Mouse (Mus musculus) midbrain, postnatal 0 days (tissue): Measurements from ENCODE around the gene Mal. TPM values are rescaled to one million over a fixed set of nuclear protein-coding genes. Genes with fewer than 3 reads are reported as not detected.

Experiments
- ATAC-seq: fragments of 200-750 bp; cut with Nextera tagmentation; 2 replicates; pipeline ENCODE4 v1.8.0; 2017; ENCODE audit warnings: moderate number of reproducible peaks, mild to moderate bottlenecking, moderate TSS enrichment, moderate library complexity; ENCODE audit not compliant: low FRiP score
- DNase-seq: peaks from one replicate; pipeline ENCODE4 v3.0.0-alpha.2; 2015; ENCODE audit warnings: low spot score
- H3K27ac ChIP-seq: fragments of 300-500 bp; sonication (generic); 2 replicates; pipeline ENCODE4 v1.5.1; 2014; ENCODE audit warnings: low read depth, mild to moderate bottlenecking, low read length, mixed read lengths
- H3K27me3 ChIP-seq: fragments of 300-500 bp; sonication (generic); 2 replicates; pipeline ENCODE4 v1.6.1; 2014; ENCODE audit warnings: low read length, control low read depth, mixed read lengths; ENCODE audit not compliant: insufficient read depth
- H3K36me3 ChIP-seq: fragments of 300-500 bp; sonication (generic); 2 replicates; pipeline ENCODE4 v1.6.1; 2014; ENCODE audit warnings: low read length, control low read depth, mixed read lengths; ENCODE audit not compliant: insufficient read depth
- H3K4me1 ChIP-seq: fragments of 300-500 bp; sonication (generic); 2 replicates; pipeline ENCODE4 v1.6.1; 2014; ENCODE audit warnings: mild to moderate bottlenecking, control low read depth, antibody characterized with exemption, low read length, mixed read lengths; ENCODE audit not compliant: insufficient read depth
- H3K4me2 ChIP-seq: fragments of 300-500 bp; sonication (generic); 2 replicates; pipeline ENCODE4 v1.6.1; 2014; ENCODE audit warnings: low read depth, mild to moderate bottlenecking, low read length, mixed read lengths; ENCODE audit not compliant: poor library complexity, severe bottlenecking
- H3K4me3 ChIP-seq: fragments of 300-500 bp; sonication (generic); 2 replicates; pipeline ENCODE4 v1.5.1; 2014; ENCODE audit warnings: low read depth, mild to moderate bottlenecking, low read length, moderate library complexity
- H3K9ac ChIP-seq: fragments of 300-500 bp; sonication (generic); replicated peaks from 2 replicates; pipeline ENCODE4 v1.6.1; 2014; ENCODE audit warnings: mild to moderate bottlenecking, low read length, moderate library complexity, mixed read lengths; ENCODE audit not compliant: poor library complexity, severe bottlenecking
- H3K9me3 ChIP-seq: fragments of 300-500 bp; sonication (generic); 2 replicates; pipeline ENCODE4 v1.6.1; 2016; ENCODE audit warnings: low read length, control low read depth
- CTCF ChIP-seq: IDR thresholded peaks from 2 replicates; pipeline ENCODE4 v1.5.1; 2016; ENCODE audit warnings: antibody characterized with exemption, mild to moderate bottlenecking
- WGBS: fragments of 180-500 bp; shearing (Covaris S2); extraction: QIAGEN DNeasy Blood & Tissue Kit; methylation state at CpG from one replicate; pipeline ENCODE4 v1.1.7; 2014; 5-methylcytosine and 5-hydroxymethylcytosine counted together
- polyA plus RNA-seq: library from polyadenylated mRNA; unstranded; fragments of >200 nt; fragmentation: Nextera tagmentation; extraction: Ambion mirVana; gene quantifications from 2 replicates; pipeline ENCODE4 v1.2.1, GENCODE M21; 2015
- total RNA-seq: library from RNA; depleted of rRNA; stranded (reverse); fragments of >200 nt; gene quantifications from 2 replicates; pipeline ENCODE4 v1.2.3, GENCODE M21; 2014; rRNA removed

The Mal gene
- total RNA-seq (2.6 and 4.3 TPM in 2 replicates), polyA plus RNA-seq (2.1 and 3.3 TPM in 2 replicates)

DNA sequence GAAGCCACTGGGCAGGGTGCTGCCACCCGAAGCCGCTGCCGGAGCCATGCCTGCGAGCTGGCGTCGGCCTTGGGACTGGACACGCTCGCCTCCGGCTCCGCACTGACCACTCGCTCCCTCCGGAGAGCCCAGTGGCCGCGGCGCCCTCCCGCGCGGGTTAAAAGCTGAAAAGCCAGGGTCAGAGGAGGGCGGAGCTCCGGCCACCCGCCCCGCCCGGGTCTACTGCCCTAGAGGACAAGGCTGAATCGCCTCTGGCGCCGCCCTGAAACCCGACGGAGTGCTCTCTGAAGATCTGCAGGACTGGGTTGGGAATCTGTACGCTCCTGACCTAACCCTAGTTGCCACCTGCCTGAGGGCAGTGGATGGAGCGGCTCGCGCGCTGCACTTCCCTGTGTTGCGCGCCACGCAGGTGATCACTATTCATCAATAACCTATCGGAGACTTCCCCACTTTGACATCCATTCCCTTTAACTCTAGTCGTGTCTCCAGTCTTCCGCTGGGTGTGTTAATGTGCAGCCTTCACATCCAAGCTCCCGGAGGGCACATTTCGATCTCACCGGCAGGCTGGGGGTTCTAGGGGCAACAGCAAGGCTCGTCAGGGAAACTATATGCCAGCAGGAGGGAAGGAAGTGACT, at the start of gene Mal:
Gene Mal, minus strand, starts transcription at position 610 of the 635 bp plus-strand sequence.
- Histone ChIP-seq H3K9ac (peak within 1 kb of the TSS; percentile 39; the same call in 1 of the 2 replicates), H3K4me2 (peak within 1 kb of the TSS; percentile 96), H3K27ac (no peak within 1 kb of the TSS), H3K36me3 (no peaks in the 10 kb centered on the region), H3K4me3 (peak within 1 kb of the TSS; percentile 51), H3K9me3 (no peaks in the 10 kb centered on the region), H3K27me3 (peaks cover 30% of the 10 kb centered on the region), H3K4me1 (0 out of 2 replicates have a peak, but pooled peaks cover 3% of the 10 kb centered on the region)
- DNase-seq (no peak), ATAC-seq (no peak)
- TF ChIP-seq CTCF, result no peak
- WGBS, result under 1% methylated on average over 43 of the region's 43 CpGs

DNA sequence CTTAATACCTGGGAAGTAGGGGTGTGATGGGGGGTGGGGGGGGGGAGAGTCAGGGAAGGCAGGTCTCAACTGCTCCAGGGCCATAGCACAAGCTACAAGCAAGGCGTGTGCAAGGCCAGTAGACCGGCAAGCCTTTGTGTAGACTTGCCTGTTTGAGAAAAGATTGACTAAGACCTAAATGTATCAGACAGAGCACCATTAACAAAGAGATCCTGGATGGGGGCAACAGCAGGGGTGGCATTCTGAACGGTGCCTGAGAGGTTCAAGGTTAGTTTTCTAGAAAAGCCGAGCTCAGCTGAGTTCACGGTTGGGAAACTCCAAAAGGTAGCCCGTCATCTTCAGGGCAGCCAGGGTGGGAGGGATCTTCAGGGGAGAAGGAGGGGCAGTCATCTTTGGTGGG, 48.8 kb upstream of the Mal start:
- Histone ChIP-seq H3K9ac (no peak overlapping the region), H3K9me3 (no peaks in the 10 kb centered on the region), H3K27ac (no peak overlapping the region), H3K4me2 (no peak overlapping the region), H3K36me3 (no peaks in the 10 kb centered on the region), H3K27me3 (no peaks in the 10 kb centered on the region), H3K4me1 (no peaks in the 10 kb centered on the region), H3K4me3 (no peak overlapping the region)
- TF ChIP-seq CTCF, result no peak
- no peak for DNase-seq
- WGBS, result 72% methylated on average over 6 of the region's 6 CpGs
- no peak for ATAC-seq

DNA sequence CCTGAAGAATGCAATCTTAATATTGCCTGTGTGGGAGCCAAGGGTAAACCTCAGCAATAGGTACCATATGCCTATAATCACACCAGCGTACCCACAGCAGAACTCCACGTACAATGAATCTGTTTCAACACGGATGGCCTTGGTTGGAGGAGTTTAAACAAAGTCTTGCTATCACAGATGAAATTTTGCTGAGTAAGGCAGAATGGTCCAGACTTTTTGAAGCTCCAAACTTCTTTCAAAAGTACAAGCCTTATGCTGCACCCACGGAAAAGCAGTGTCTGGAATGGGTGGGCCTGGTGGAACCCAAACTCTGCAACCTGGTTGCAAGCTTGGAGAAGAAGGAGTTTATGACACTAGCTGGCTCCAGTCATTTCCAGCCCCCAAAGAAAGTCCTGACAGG, 32.7 kb upstream of the Mal start:
- WGBS, result 90% methylated on average over 4 of the region's 4 CpGs
- H3K36me3 ChIP-seq, result no peaks in the 10 kb centered on the region
- TF ChIP-seq CTCF, result no peak
- no peaks in the 10 kb centered on the region for H3K27me3 ChIP-seq
- H3K9me3 ChIP-seq, result no peaks in the 10 kb centered on the region
- ATAC-seq, result no peak
- no peak overlapping the region for H3K4me2 ChIP-seq
- H3K4me3 ChIP-seq, result no peak overlapping the region
- no peak overlapping the region for H3K27ac ChIP-seq
- no peak overlapping the region for H3K9ac ChIP-seq
- no peak for DNase-seq
- no peaks in the 10 kb centered on the region for H3K4me1 ChIP-seq

DNA sequence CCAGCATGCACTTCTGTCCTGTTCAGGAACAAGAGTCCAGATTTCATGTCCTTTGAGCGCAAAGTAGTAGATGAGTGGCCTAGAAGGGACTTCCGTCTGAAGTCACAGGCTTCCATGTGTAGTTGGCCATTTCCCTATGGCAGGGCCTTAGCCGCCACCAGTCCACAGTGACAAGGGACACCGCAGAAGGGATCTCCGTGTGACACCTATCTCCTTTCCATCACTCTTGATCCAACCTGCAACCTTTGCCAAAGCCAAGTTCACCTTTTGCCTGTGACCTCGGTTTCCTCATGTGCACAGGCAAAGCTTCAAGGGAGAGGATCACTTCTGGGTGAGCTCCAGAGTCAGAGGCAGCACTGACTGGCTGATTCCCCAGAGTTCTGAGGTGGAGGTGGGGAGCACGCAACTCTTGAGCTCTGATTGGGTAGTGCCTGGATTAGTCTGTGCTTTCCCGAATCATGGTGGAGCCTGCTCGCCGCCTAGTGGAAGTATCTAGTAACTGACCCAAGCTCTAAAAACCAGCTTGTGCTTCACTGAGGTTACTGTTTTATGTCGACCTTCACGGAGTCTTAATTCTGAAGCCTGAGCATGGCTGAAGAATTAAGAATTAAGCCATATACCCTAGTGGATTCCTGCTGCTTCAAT, 27.3 kb upstream of the Mal start:
- Histone ChIP-seq H3K9me3 (no peaks in the 10 kb centered on the region), H3K4me3 (no peak overlapping the region), H3K4me1 (no peaks in the 10 kb centered on the region), H3K9ac (no peak overlapping the region), H3K27ac (no peak overlapping the region), H3K4me2 (no peak overlapping the region), H3K27me3 (no peaks in the 10 kb centered on the region), H3K36me3 (no peaks in the 10 kb centered on the region)
- 37% methylated on average over 12 of the region's 12 CpGs for WGBS
- peak; percentile 83 for DNase-seq
- peak; percentile 80 for TF ChIP-seq CTCF
- ATAC-seq, result peak; percentile 89

DNA sequence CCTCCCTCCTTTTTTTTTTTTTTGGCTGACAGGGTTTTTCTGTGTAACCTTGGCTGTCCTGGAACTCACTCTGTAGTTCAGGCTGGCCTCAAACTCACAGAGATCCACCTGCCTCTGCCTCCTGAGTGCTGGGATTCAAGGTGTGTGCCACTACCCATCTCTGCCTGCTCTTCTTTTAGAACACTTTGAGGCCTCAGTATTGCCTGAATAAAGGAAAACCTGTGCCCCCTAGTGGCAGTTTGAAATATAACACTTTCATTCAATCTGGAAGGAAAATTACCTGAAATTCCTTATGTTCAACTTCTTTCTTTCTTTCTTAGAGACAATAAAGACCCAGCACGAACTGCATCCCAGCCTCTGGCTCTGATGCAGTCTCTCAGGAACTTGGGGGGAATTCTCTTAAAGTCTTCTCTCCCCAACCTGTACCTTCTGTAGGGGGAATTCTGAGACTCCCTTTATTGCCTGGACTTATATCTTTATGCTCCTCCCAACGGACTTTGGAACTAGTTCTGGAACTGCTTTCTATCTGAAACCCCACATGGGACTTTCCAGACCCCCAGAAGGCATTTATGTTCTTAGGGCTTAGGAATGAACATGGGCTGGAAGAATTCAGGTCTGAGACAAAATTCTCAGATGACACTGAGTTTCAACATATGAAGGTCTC, 11.5 kb upstream of the Mal start:
- DNase-seq, result peak; percentile 51
- no peaks in the 10 kb centered on the region for H3K27me3 ChIP-seq
- peak; percentile 75 for TF ChIP-seq CTCF
- H3K9ac ChIP-seq, result no peak overlapping the region
- H3K4me2 ChIP-seq, result no peak overlapping the region
- 22% methylated on average over 2 of the region's 2 CpGs for WGBS
- no peaks in the 10 kb centered on the region for H3K9me3 ChIP-seq
- no peak overlapping the region for H3K4me3 ChIP-seq
- no peaks in the 10 kb centered on the region for H3K4me1 ChIP-seq
- H3K27ac ChIP-seq, result no peak overlapping the region
- no peaks in the 10 kb centered on the region for H3K36me3 ChIP-seq
- no peak for ATAC-seq

DNA sequence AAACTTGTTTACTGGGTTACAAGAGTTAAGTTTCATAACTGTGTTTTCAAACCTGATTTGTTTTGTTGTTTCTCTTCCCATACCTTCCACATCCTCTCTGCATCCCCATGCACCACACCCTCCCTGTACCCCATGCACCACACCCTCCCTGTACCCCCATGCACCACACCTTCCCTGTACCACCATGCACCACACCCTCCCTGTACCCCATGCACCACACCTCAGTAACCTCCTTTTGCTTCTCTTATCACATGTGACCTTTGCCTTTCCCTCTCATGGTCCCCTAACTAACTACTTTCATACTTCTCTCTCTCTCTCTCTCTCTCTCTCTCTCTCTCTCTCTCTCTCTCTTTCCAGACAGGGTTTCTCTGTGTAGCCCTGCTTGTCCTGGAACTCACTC, 10.5 kb upstream of the Mal start:
- H3K4me3 ChIP-seq, result no peak overlapping the region
- no peak overlapping the region for H3K4me2 ChIP-seq
- no peaks in the 10 kb centered on the region for H3K4me1 ChIP-seq
- ATAC-seq (no peak), DNase-seq (no peak)
- no peak for TF ChIP-seq CTCF
- no peak overlapping the region for H3K9ac ChIP-seq
- no peaks in the 10 kb centered on the region for H3K9me3 ChIP-seq
- H3K27ac ChIP-seq, result no peak overlapping the region
- H3K27me3 ChIP-seq, result no peaks in the 10 kb centered on the region
- H3K36me3 ChIP-seq, result no peaks in the 10 kb centered on the region
